Mouse (Mus musculus): ENCODE measurements around the gene Eml6. TPM values are rescaled to one million over a fixed set of nuclear protein-coding genes. Genes with fewer than 3 reads are reported as not detected.

Gene Eml6
- polyA plus RNA-seq, 1 experiment, result 1.1 TPM

- TF ChIP-seq POLR2A (IDR thresholded peaks at IDR 0.05; ENCODE audit: control insufficient read depth, extremely low read depth, insufficient read depth, low read length, poor library complexity) (no peak), CTCF (IDR thresholded peaks at IDR 0.05; ENCODE audit: borderline replicate concordance, control insufficient read depth, extremely low read depth, insufficient read depth, low read length, poor library complexity) (no peak)
- Histone ChIP-seq H3K27ac (ENCODE audit: control insufficient read depth, insufficient read depth, low read length) (no peak overlapping the region), H3K4me3 (ENCODE audit: control insufficient read depth, insufficient read depth, low read length) (no peak overlapping the region), H3K4me1 (replicated peaks; ENCODE audit: control insufficient read depth, insufficient read depth, low read length) (no peaks in the 10 kb centered on the region), H3K36me3 (ENCODE audit: control insufficient read depth, insufficient read depth, low read length) (peaks cover 3% of the 10 kb centered on the region; the same call in 1 of the 2 replicates), H3K27me3 (ENCODE audit: control insufficient read depth, insufficient read depth, low read length) (no peaks in the 10 kb centered on the region)
- no peak for DNase-seq
- 88% methylated on average over 3 of the region's 3 CpGs for WGBS
Measured at GRCm38 (mm10) chr11:29702721-29703120, 323.1 kb downstream of the Eml6 start.

GRCm38 (mm10) chr11:29694754-29695153 is 331.1 kb downstream of the Eml6 start:
- no peaks in the 10 kb centered on the region for H3K4me1 ChIP-seq (replicated peaks; ENCODE audit: control insufficient read depth, insufficient read depth, low read length)
- no peak overlapping the region for H3K4me3 ChIP-seq (ENCODE audit: control insufficient read depth, insufficient read depth, low read length)
- no peak overlapping the region for H3K27ac ChIP-seq (ENCODE audit: control insufficient read depth, insufficient read depth, low read length)
- H3K36me3 ChIP-seq (ENCODE audit: control insufficient read depth, insufficient read depth, low read length), result no peaks in the 10 kb centered on the region
- TF ChIP-seq POLR2A (IDR thresholded peaks at IDR 0.05; ENCODE audit: control insufficient read depth, extremely low read depth, insufficient read depth, low read length, poor library complexity) (no peak), CTCF (IDR thresholded peaks at IDR 0.05; ENCODE audit: borderline replicate concordance, control insufficient read depth, extremely low read depth, insufficient read depth, low read length, poor library complexity) (no peak)
- H3K27me3 ChIP-seq (ENCODE audit: control insufficient read depth, insufficient read depth, low read length), result no peaks in the 10 kb centered on the region
- no peak for DNase-seq

GRCm38 (mm10) chr11:29693576-29694410 is 332.0 kb downstream of the Eml6 start:
- Histone ChIP-seq H3K4me1 (replicated peaks; ENCODE audit: control insufficient read depth, insufficient read depth, low read length) (no peaks in the 10 kb centered on the region), H3K4me3 (ENCODE audit: control insufficient read depth, insufficient read depth, low read length) (peak overlapping the region; percentile 82), H3K27me3 (ENCODE audit: control insufficient read depth, insufficient read depth, low read length) (no peaks in the 10 kb centered on the region), H3K27ac (ENCODE audit: control insufficient read depth, insufficient read depth, low read length) (peak overlapping the region; percentile 57; the same call in 1 of the 2 replicates), H3K36me3 (ENCODE audit: control insufficient read depth, insufficient read depth, low read length) (no peaks in the 10 kb centered on the region)
- DNase-seq, result peak; percentile 96
- under 1% methylated on average over 53 of the region's 53 CpGs for WGBS
- TF ChIP-seq POLR2A (IDR thresholded peaks at IDR 0.05; ENCODE audit: control insufficient read depth, extremely low read depth, insufficient read depth, low read length, poor library complexity) (peak; percentile 74), CTCF (IDR thresholded peaks at IDR 0.05; ENCODE audit: borderline replicate concordance, control insufficient read depth, extremely low read depth, insufficient read depth, low read length, poor library complexity) (peak; percentile 92)

Other genes with a start within 250 kb of the Eml6 start
- 0.05 and 0.15 TPM in 2 replicates for gene 4931440F15Rik, start 200.4 kb downstream of the Eml6 start, polyA plus RNA-seq (2012; rRNA removed)
- 48.2 and 48.5 TPM in 2 replicates for gene Sptbn1, start 242.1 kb upstream of the Eml6 start, polyA plus RNA-seq (2012; rRNA removed)